Mouse (Mus musculus) embryonic fibroblast, embryonic 13.5 days (primary cell): ENCODE results near the gene Cux2. TPM values are rescaled to one million over a fixed set of nuclear protein-coding genes. Genes with fewer than 3 reads are reported as not detected.

ENCODE experiments used
- H3K27ac ChIP-seq: 2 replicates; pipeline ENCODE4 v1.5.1; 2012; ENCODE audit warnings: low read length, control low read depth, inconsistent platforms; ENCODE audit not compliant: insufficient read depth
- H3K4me1 ChIP-seq: 2 replicates; pipeline ENCODE4 v1.6.1; 2011; ENCODE audit warnings: low read length; ENCODE audit not compliant: control insufficient read depth, insufficient read depth
- H3K4me3 ChIP-seq: 2 replicates; pipeline ENCODE4 v1.5.1; 2011; ENCODE audit warnings: mild to moderate bottlenecking, control low read depth, low read length; ENCODE audit not compliant: insufficient read depth
- CTCF ChIP-seq: IDR thresholded peaks from 2 replicates; pipeline ENCODE4 v1.5.1; 2011; ENCODE audit warnings: mild to moderate bottlenecking, control low read depth, low read length, moderate library complexity, borderline replicate concordance; ENCODE audit not compliant: insufficient read depth
- POLR2A ChIP-seq: IDR thresholded peaks from 2 replicates; pipeline ENCODE4 v1.6.1; 2011; ENCODE audit warnings: low read depth, mild to moderate bottlenecking, control low read depth, low read length, moderate library complexity
- polyA plus RNA-seq: library from polyadenylated mRNA; stranded (reverse); fragments of >200 nt; gene quantifications from 2 replicates; pipeline ENCODE4 v1.2.4, GENCODE M21; 2011; ENCODE audit warnings: low read depth; ENCODE audit not compliant: missing spikeins, insufficient read length

Cux2 gene
- polyA plus RNA-seq, 1 experiment = 1.0 TPM

- no peak overlapping the region for H3K4me3 ChIP-seq
- H3K27ac ChIP-seq = no peak overlapping the region
- no peak for TF ChIP-seq CTCF
- TF ChIP-seq POLR2A = no peak
- H3K4me1 ChIP-seq = no peaks in the 10 kb centered on the region
These were observed 99.7 kb downstream of the Cux2 start for GRCm38 (mm10) chr5:121950175-121950574.

GRCm38 (mm10) chr5:121949050-121949443 is 100.9 kb downstream of the Cux2 start:
- no peak overlapping the region for H3K4me3 ChIP-seq
- H3K27ac ChIP-seq = no peak overlapping the region
- no peaks in the 10 kb centered on the region for H3K4me1 ChIP-seq
- TF ChIP-seq CTCF (no peak), POLR2A (no peak)

GRCm38 (mm10) chr5:121948302-121949049 is 101.4 kb downstream of the Cux2 start:
- Histone ChIP-seq H3K4me1 (no peaks in the 10 kb centered on the region), H3K4me3 (peak overlapping the region; percentile 2; the same call in 1 of the 2 replicates), H3K27ac (no peak overlapping the region)
- TF ChIP-seq CTCF (no peak), POLR2A (no peak)

GRCm38 (mm10) chr5:121946657-121947245 is 103.2 kb downstream of the Cux2 start:
- no peak overlapping the region for H3K27ac ChIP-seq

GRCm38 (mm10) chr5:121945819-121946218 is 104.1 kb downstream of the Cux2 start:
- no peak overlapping the region for H3K4me3 ChIP-seq
- TF ChIP-seq CTCF (peak; percentile 69; the same call in 1 of the 2 replicates), POLR2A (no peak)
- H3K27ac ChIP-seq = no peak overlapping the region

More at GRCm38 (mm10) chr5:121946657-121947245, 103.2 kb downstream of the Cux2 start:
- Histone ChIP-seq H3K4me1 (no peaks in the 10 kb centered on the region), H3K4me3 (no peak overlapping the region)
- no peak for TF ChIP-seq CTCF

GRCm38 (mm10) chr5:121944021-121944790 is 105.7 kb downstream of the Cux2 start:
- no peaks in the 10 kb centered on the region for H3K4me1 ChIP-seq
- H3K27ac ChIP-seq = no peak overlapping the region
- no peak overlapping the region for H3K4me3 ChIP-seq
- no peak for TF ChIP-seq POLR2A
- TF ChIP-seq CTCF = no peak

More at GRCm38 (mm10) chr5:121945819-121946218, 104.1 kb downstream of the Cux2 start:
- H3K4me1 ChIP-seq = no peaks in the 10 kb centered on the region

GRCm38 (mm10) chr5:121943472-121943871 is 106.4 kb downstream of the Cux2 start:
- Histone ChIP-seq H3K4me3 (no peak overlapping the region), H3K4me1 (no peaks in the 10 kb centered on the region), H3K27ac (no peak overlapping the region)
- TF ChIP-seq POLR2A (no peak), CTCF (0 out of 2 replicates have a peak, but pooled peaks have one; percentile 0)

- H3K4me1 ChIP-seq = no peaks in the 10 kb centered on the region
- H3K27ac ChIP-seq = no peak overlapping the region
These were observed 111.6 kb downstream of the Cux2 start for GRCm38 (mm10) chr5:121938065-121938849.

GRCm38 (mm10) chr5:121930261-121930660 is 119.6 kb downstream of the Cux2 start:
- Histone ChIP-seq H3K27ac (no peak overlapping the region), H3K4me3 (no peak overlapping the region), H3K4me1 (no peaks in the 10 kb centered on the region)
- TF ChIP-seq POLR2A (no peak), CTCF (no peak)

More at GRCm38 (mm10) chr5:121938065-121938849, 111.6 kb downstream of the Cux2 start:
- no peak overlapping the region for H3K4me3 ChIP-seq
- no peak for TF ChIP-seq POLR2A
- no peak for TF ChIP-seq CTCF
